8 mouse cellular contexts compared by ENCODE assay signal in genomic region chrX:108833381-108834020, GRCm38 (mm10). TPM values are rescaled to one million over a fixed set of nuclear protein-coding genes. Genes with fewer than 3 reads are reported as not detected.
DNase-seq lines count a peak whose midpoint lies in the region; ATAC-seq and TF ChIP-seq lines count a peak whose summit lies in the region.

No protein-coding gene starts in this region.

- H3K9ac ChIP-seq in embryonic facial prominence, embryonic 11.5 days (replicated peaks; ENCODE audit: low read length), result peak overlapping the region; percentile 59
- H3K9ac ChIP-seq in liver, adult 2 months (ENCODE audit: low read depth, low read length), result peak overlapping the region; percentile 95
- H3K9ac ChIP-seq in stomach, postnatal 0 days (ENCODE audit: low read length), result peak overlapping the region; percentile 64

- no peaks in the 10 kb centered on the region for H3K9me3 ChIP-seq in embryonic facial prominence, embryonic 11.5 days (replicated peaks; ENCODE audit: control insufficient read depth, low read length)
- H3K9me3 ChIP-seq in stomach, postnatal 0 days (ENCODE audit: control insufficient read depth, low read length), result no peaks in the 10 kb centered on the region

- TF ChIP-seq POLR2A in liver, adult 2 months (IDR thresholded peaks at IDR 0.05; ENCODE audit: extremely low read depth, insufficient read depth, low read length), result no peak

- no peak for TF ChIP-seq CTCF in liver, adult 2 months (IDR thresholded peaks at IDR 0.05; ENCODE audit: low read depth, low read length)
- TF ChIP-seq CTCF in stomach, postnatal 0 days (IDR thresholded peaks at IDR 0.05; ENCODE audit: low read depth), result no peak

- DNase-seq in 416B (ENCODE audit: low read depth), result peak; percentile 14
- peak; percentile 25 for DNase-seq in adrenal gland, postnatal 10 days
- DNase-seq in embryonic facial prominence, embryonic 11.5 days (ENCODE audit: low spot score), result no peak
- DNase-seq in heart, adult 8-10 months (ENCODE audit: low spot score), result peak; percentile 16
- DNase-seq in kidney, adult 8-10 months, result peak; percentile 2 to 12
- DNase-seq in liver, adult 2 months (ENCODE audit: extremely low read depth, low read depth, low spot score), result peak; percentile 14
- peak; percentile 32 for DNase-seq in neural tube, embryonic 10.5 days (ENCODE audit: extremely low spot score, low spot score)
- peak; percentile 22 for DNase-seq in stomach, postnatal 0 days (ENCODE audit: low spot score)

- H3K27me3 ChIP-seq in embryonic facial prominence, embryonic 11.5 days (ENCODE audit: control insufficient read depth, insufficient read depth, low read length), result no peaks in the 10 kb centered on the region
- H3K27me3 ChIP-seq in liver, adult 2 months (ENCODE audit: control insufficient read depth, insufficient read depth, low read length), result no peaks in the 10 kb centered on the region
- H3K27me3 ChIP-seq in stomach, postnatal 0 days (ENCODE audit: control insufficient read depth, insufficient read depth, low read length), result no peaks in the 10 kb centered on the region

- peak overlapping the region; percentile 42 for H3K4me2 ChIP-seq in embryonic facial prominence, embryonic 11.5 days (ENCODE audit: low read depth, low read length)
- peak overlapping the region; percentile 52 for H3K4me2 ChIP-seq in stomach, postnatal 0 days (replicated peaks; ENCODE audit: low read depth)

- no peaks in the 10 kb centered on the region for H3K4me1 ChIP-seq in embryonic facial prominence, embryonic 11.5 days (ENCODE audit: control insufficient read depth, insufficient read depth, low read length)
- H3K4me1 ChIP-seq in liver, adult 2 months (ENCODE audit: control insufficient read depth, insufficient read depth, low read length), result peaks cover 2% of the 10 kb centered on the region
- no peaks in the 10 kb centered on the region for H3K4me1 ChIP-seq in stomach, postnatal 0 days (replicated peaks; ENCODE audit: control insufficient read depth, insufficient read depth)

- peak overlapping the region; percentile 53 for H3K4me3 ChIP-seq in embryonic facial prominence, embryonic 11.5 days (ENCODE audit: low read depth, low read length)
- H3K4me3 ChIP-seq in liver, adult 2 months (ENCODE audit: insufficient read depth, low read depth, low read length), result peak overlapping the region; percentile 97
- H3K4me3 ChIP-seq in stomach, postnatal 0 days (ENCODE audit: low read depth, low read length), result peak overlapping the region; percentile 56

- H3K79me2 ChIP-seq in liver, adult 2 months (ENCODE audit: control insufficient read depth, insufficient read depth, low read length), result no peaks in the 10 kb centered on the region

- peak; percentile 68 for ATAC-seq in embryonic facial prominence, embryonic 11.5 days (replicated peaks; ENCODE audit: insufficient number of reproducible peaks, low FRiP score, low TSS enrichment, low read depth)
- peak; percentile 41 for ATAC-seq in stomach, postnatal 0 days (ENCODE audit: low FRiP score, low TSS enrichment)

- no peak for TF ChIP-seq EP300 in stomach, postnatal 0 days (optimal IDR thresholded peaks at IDR 0.05)

- WGBS in embryonic facial prominence, embryonic 11.5 days, result 18% methylated on average over 21 of the region's 21 CpGs
- WGBS in liver, adult 2 months, result under 1% methylated on average over 16 of the region's 21 CpGs
- WGBS in stomach, postnatal 0 days, result 20% methylated on average over 16 of the region's 21 CpGs

- 0 out of 2 replicates have a peak overlapping the region, but pooled peaks have one; percentile 59 for H3K27ac ChIP-seq in embryonic facial prominence, embryonic 11.5 days (replicated peaks; ENCODE audit: low read depth, low read length)
- H3K27ac ChIP-seq in liver, adult 2 months (replicated peaks; ENCODE audit: insufficient read depth, low read depth, low read length), result peak overlapping the region; percentile 99
- H3K27ac ChIP-seq in stomach, postnatal 0 days (replicated peaks), result peak overlapping the region; percentile 82

- no peaks in the 10 kb centered on the region for H3K36me3 ChIP-seq in embryonic facial prominence, embryonic 11.5 days (replicated peaks; ENCODE audit: control insufficient read depth, insufficient read depth, low read depth, low read length)
- H3K36me3 ChIP-seq in liver, adult 2 months (ENCODE audit: control insufficient read depth, insufficient read depth, low read length), result no peaks in the 10 kb centered on the region
- H3K36me3 ChIP-seq in stomach, postnatal 0 days (ENCODE audit: control insufficient read depth, insufficient read depth, low read length), result no peaks in the 10 kb centered on the region

RNA-seq across cellular contexts. Expression of gene Brwd3, which starts 0.7 kb away (rescaled TPM):
- total RNA-seq in adrenal gland, postnatal 10 days (2021), result 10 to 100 TPM; 10.5 to 13.9 TPM
- polyA plus RNA-seq in embryonic facial prominence, embryonic 11.5 days (2014; fragmentation: Nextera tagmentation; extraction: Ambion mirVana), result 4.7 and 5.5 TPM in 2 replicates
- total RNA-seq in heart, adult 8-10 months (2022), result 1 to 10 TPM; 4.3 to 4.9 (median 4.7) TPM
- 4.9 and 5.3 TPM in 2 replicates for total RNA-seq in liver, adult 2 months (2014; rRNA removed)
- 0.54 and 0.58 TPM in 2 replicates for polyA plus RNA-seq in liver, adult 2 months (2012; rRNA removed)
- 1.5 TPM in 2 replicates for polyA plus RNA-seq in stomach, postnatal 0 days (2015; fragmentation: Nextera tagmentation; extraction: Ambion mirVana)
